Mouse (Mus musculus) erythroblast, embryonic 14.5 days (primary cell): ENCODE measurements around the gene Tnpo2.

Experiments used
- GATA1 ChIP-seq: IDR thresholded peaks from 2 replicates; pipeline ENCODE4 v1.6.1; 2012; ENCODE audit warnings: low read length, inconsistent platforms, mixed read lengths
- TAL1 ChIP-seq: IDR thresholded peaks from 3 replicates; pipeline ENCODE4 v1.6.1; 2012; ENCODE audit warnings: low read length, inconsistent platforms, mixed read lengths

DNA sequence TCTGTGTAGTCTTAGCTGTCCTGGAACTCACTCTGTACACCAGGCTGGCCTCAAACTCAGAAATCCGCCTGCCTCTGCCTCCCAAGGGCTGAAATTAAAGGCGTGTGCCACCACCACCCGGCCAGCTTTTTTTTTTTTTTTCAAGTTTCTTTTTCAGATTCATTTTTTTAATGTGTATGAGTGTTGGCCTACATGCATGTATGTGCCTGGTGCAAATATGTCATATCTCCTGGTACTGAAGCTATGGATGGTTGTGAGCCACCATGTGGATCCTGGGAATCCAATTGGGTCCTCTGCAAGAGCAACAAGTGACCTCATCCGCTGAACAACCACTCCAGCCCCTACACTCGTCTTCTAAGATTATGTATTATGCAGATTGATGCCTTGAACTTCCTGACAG is 49.3 kb upstream of the Tnpo2 start:
- TF ChIP-seq TAL1 (no peak), GATA1 (no peak)
